Mouse (Mus musculus): ENCODE measurements around the gene Epn3. TPM values are rescaled to one million over a fixed set of nuclear protein-coding genes. Genes with fewer than 3 reads are reported as not detected.

Epn3 gene
- polyA plus RNA-seq, 1 experiment from 2014 or later = 0.84 TPM

- ATAC-seq (replicated peaks; ENCODE audit: low FRiP score) = no peak
Measured at GRCm38 (mm10) chr11:94470391-94470790, 29.4 kb downstream of the Epn3 start.

GRCm38 (mm10) chr11:94469136-94470064 is 30.4 kb downstream of the Epn3 start:
- Histone ChIP-seq H3K9me3 (ENCODE audit: control insufficient read depth, low read length) (no peaks in the 10 kb centered on the region), H3K4me2 (no peak overlapping the region), H3K4me1 (replicated peaks; ENCODE audit: control insufficient read depth, insufficient read depth, low read length) (peaks cover 11% of the 10 kb centered on the region), H3K36me3 (ENCODE audit: control insufficient read depth, insufficient read depth, low read length) (no peaks in the 10 kb centered on the region), H3K27me3 (replicated peaks; ENCODE audit: control insufficient read depth, insufficient read depth, low read length) (peaks cover 50% of the 10 kb centered on the region), H3K9ac (ENCODE audit: low read depth, low read length) (no peak overlapping the region), H3K4me3 (ENCODE audit: low read depth, low read length) (no peak overlapping the region), H3K27ac (ENCODE audit: low read depth, low read length) (peak overlapping the region; percentile 3)
- ATAC-seq (replicated peaks; ENCODE audit: low FRiP score) (no peak), DNase-seq (ENCODE audit: low spot score) (no peak)
- WGBS = 51% methylated on average over 9 of the region's 9 CpGs

More at GRCm38 (mm10) chr11:94470391-94470790, 29.4 kb downstream of the Epn3 start:
- Histone ChIP-seq H3K9ac (ENCODE audit: low read depth, low read length) (no peak overlapping the region), H3K4me3 (ENCODE audit: low read depth, low read length) (no peak overlapping the region), H3K4me1 (replicated peaks; ENCODE audit: control insufficient read depth, insufficient read depth, low read length) (peaks cover 11% of the 10 kb centered on the region), H3K4me2 (no peak overlapping the region), H3K27me3 (replicated peaks; ENCODE audit: control insufficient read depth, insufficient read depth, low read length) (peaks cover 59% of the 10 kb centered on the region), H3K27ac (ENCODE audit: low read depth, low read length) (no peak overlapping the region), H3K36me3 (ENCODE audit: control insufficient read depth, insufficient read depth, low read length) (no peaks in the 10 kb centered on the region), H3K9me3 (ENCODE audit: control insufficient read depth, low read length) (no peaks in the 10 kb centered on the region)
- no peak for DNase-seq (ENCODE audit: low spot score)
- WGBS = 50% methylated on average over 7 of the region's 7 CpGs

DNA sequence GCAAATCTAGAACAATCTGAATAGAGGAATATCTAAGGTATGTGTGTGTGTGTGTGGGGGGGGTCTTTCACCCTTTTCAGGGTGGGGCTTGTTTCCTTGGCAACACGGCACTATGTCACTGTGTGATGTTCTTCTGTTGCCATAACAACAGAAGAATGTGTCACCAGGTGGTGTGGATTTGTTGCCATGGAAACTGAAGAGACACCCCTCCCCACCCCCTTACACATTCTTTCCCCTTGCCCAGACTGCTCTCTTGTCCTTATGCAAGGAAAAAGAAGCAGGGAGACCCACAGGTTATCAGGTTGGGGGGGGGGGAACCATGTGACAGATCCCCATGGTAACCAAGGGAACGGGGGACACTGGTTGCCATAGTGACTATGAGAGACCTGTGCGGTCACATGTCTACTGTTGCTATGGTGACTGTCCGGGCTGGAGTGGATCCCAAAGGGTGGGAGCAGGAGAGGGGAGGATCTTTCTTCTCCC is 31.2 kb downstream of the Epn3 start:
- Histone ChIP-seq H3K27me3 (replicated peaks; ENCODE audit: control insufficient read depth, insufficient read depth, low read length) (peaks cover 43% of the 10 kb centered on the region), H3K27ac (ENCODE audit: low read depth, low read length) (no peak overlapping the region), H3K4me2 (no peak overlapping the region), H3K4me3 (ENCODE audit: low read depth, low read length) (no peak overlapping the region), H3K4me1 (replicated peaks; ENCODE audit: control insufficient read depth, insufficient read depth, low read length) (peaks cover 9% of the 10 kb centered on the region), H3K9ac (ENCODE audit: low read depth, low read length) (no peak overlapping the region), H3K9me3 (ENCODE audit: control insufficient read depth, low read length) (no peaks in the 10 kb centered on the region), H3K36me3 (ENCODE audit: control insufficient read depth, insufficient read depth, low read length) (no peaks in the 10 kb centered on the region)
- DNase-seq (ENCODE audit: low spot score) = no peak
- WGBS = 33% methylated on average over 4 of the region's 4 CpGs
- ATAC-seq (replicated peaks; ENCODE audit: low FRiP score) = no peak

- no peaks in the 10 kb centered on the region for H3K9me3 ChIP-seq (ENCODE audit: control insufficient read depth, low read length)
- DNase-seq (ENCODE audit: low spot score) = no peak
- H3K9ac ChIP-seq (ENCODE audit: low read depth, low read length) = no peak overlapping the region
- peaks cover 20% of the 10 kb centered on the region for H3K27me3 ChIP-seq (replicated peaks; ENCODE audit: control insufficient read depth, insufficient read depth, low read length)
- H3K27ac ChIP-seq (ENCODE audit: low read depth, low read length) = no peak overlapping the region
- H3K4me3 ChIP-seq (ENCODE audit: low read depth, low read length) = no peak overlapping the region
- WGBS = 84% methylated on average over 17 of the region's 17 CpGs
- H3K4me2 ChIP-seq = no peak overlapping the region
- peaks cover 4% of the 10 kb centered on the region for H3K4me1 ChIP-seq (replicated peaks; ENCODE audit: control insufficient read depth, insufficient read depth, low read length)
- no peak for ATAC-seq (replicated peaks; ENCODE audit: low FRiP score)
- H3K36me3 ChIP-seq (ENCODE audit: control insufficient read depth, insufficient read depth, low read length) = no peaks in the 10 kb centered on the region
Measured at GRCm38 (mm10) chr11:94466333-94466855, 33.4 kb downstream of the Epn3 start.

DNA sequence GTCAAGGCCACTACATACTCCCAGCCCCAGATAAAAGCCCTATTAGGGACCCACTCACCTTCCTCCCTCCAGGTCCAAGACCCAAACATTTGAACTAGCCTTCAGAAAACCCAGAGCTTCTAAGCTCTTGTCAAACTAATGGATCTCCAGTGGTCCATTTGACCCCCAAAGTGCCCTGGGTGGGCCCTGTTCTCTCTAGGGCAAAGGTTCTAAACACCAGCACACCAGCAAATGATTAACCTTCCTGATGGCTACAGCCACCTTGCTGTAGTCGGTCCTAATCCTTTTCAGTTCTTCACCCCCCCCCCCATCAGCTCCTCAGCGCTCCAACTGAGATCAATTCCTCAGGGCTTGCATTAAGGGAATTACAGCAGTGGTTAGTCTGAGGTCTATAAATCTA is 35.6 kb downstream of the Epn3 start:
- no peak for ATAC-seq (replicated peaks; ENCODE audit: low FRiP score)
- no peak overlapping the region for H3K4me3 ChIP-seq (ENCODE audit: low read depth, low read length)
- no peak overlapping the region for H3K9ac ChIP-seq (ENCODE audit: low read depth, low read length)
- H3K36me3 ChIP-seq (ENCODE audit: control insufficient read depth, insufficient read depth, low read length) = no peaks in the 10 kb centered on the region
- no peak overlapping the region for H3K27ac ChIP-seq (ENCODE audit: low read depth, low read length)
- H3K27me3 ChIP-seq (replicated peaks; ENCODE audit: control insufficient read depth, insufficient read depth, low read length) = peaks cover 7% of the 10 kb centered on the region; the same call in 1 of the 2 replicates
- 36% methylated on average over 2 of the region's 2 CpGs for WGBS
- no peaks in the 10 kb centered on the region for H3K9me3 ChIP-seq (ENCODE audit: control insufficient read depth, low read length)
- H3K4me2 ChIP-seq = no peak overlapping the region
- DNase-seq (ENCODE audit: low spot score) = no peak
- H3K4me1 ChIP-seq (replicated peaks; ENCODE audit: control insufficient read depth, insufficient read depth, low read length) = peaks cover 4% of the 10 kb centered on the region

GRCm38 (mm10) chr11:94461856-94462255 is 37.9 kb downstream of the Epn3 start:
- 87% methylated on average over 11 of the region's 11 CpGs for WGBS
- no peak overlapping the region for H3K27ac ChIP-seq (ENCODE audit: low read depth, low read length)
- H3K27me3 ChIP-seq (replicated peaks; ENCODE audit: control insufficient read depth, insufficient read depth, low read length) = peaks cover 9% of the 10 kb centered on the region; the same call in 1 of the 2 replicates
- no peak overlapping the region for H3K9ac ChIP-seq (ENCODE audit: low read depth, low read length)
- peaks cover 3% of the 10 kb centered on the region for H3K4me1 ChIP-seq (replicated peaks; ENCODE audit: control insufficient read depth, insufficient read depth, low read length)
- ATAC-seq (replicated peaks; ENCODE audit: low FRiP score) (no peak), DNase-seq (ENCODE audit: low spot score) (no peak)
- H3K4me2 ChIP-seq = no peak overlapping the region
- no peaks in the 10 kb centered on the region for H3K9me3 ChIP-seq (ENCODE audit: control insufficient read depth, low read length)
- H3K36me3 ChIP-seq (ENCODE audit: control insufficient read depth, insufficient read depth, low read length) = no peaks in the 10 kb centered on the region
- H3K4me3 ChIP-seq (ENCODE audit: low read depth, low read length) = no peak overlapping the region

DNA sequence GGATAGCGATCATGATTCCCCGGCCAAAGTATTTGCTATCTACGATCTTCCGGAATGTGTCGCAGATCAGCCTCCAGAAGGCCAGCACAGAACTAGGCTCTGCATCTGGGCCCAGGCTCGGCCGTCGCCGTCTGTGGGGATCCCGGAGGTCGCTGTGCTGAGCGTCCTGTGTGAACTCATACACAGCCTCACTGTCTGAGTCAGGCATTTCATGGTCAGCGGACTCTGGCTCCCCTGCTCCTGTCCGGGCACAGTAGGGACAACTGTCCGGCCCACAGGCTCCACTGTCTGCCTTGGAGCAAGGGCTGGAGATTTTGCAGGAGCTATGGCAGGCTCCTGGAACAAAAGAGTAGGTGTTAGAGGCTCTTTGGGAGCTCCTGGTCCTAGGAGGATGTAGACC is 42.8 kb downstream of the Epn3 start:
- no peak overlapping the region for H3K27ac ChIP-seq (ENCODE audit: low read depth, low read length)

DNA sequence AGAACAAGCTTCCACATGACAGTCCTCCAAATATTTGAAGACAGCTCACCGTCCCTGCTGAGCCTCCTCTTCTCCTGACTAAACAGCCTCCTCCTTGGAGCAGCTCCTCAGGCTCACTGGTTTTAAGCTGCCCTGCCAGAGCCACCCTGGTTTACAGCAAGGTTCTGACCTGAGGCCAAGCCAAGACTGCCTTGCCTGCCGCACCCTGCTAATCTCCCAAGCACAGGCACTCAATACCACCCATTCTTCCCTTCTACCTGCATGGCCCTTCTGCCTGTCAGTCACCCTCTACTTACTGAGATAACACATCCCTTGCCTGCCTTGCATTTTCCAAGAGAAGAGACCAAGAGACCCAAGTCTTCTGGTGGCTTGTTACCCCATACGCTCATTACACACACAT is 43.4 kb downstream of the Epn3 start:
- Histone ChIP-seq H3K27me3 (replicated peaks; ENCODE audit: control insufficient read depth, insufficient read depth, low read length) (peaks cover 14% of the 10 kb centered on the region; the same call in 1 of the 2 replicates), H3K36me3 (ENCODE audit: control insufficient read depth, insufficient read depth, low read length) (no peaks in the 10 kb centered on the region), H3K27ac (ENCODE audit: low read depth, low read length) (peak overlapping the region; percentile 74), H3K4me3 (ENCODE audit: low read depth, low read length) (0 out of 2 replicates have a peak overlapping the region, but pooled peaks have one; percentile 7), H3K9ac (ENCODE audit: low read depth, low read length) (peak overlapping the region; percentile 46; the same call in 1 of the 2 replicates), H3K4me2 (peak overlapping the region; percentile 54), H3K4me1 (replicated peaks; ENCODE audit: control insufficient read depth, insufficient read depth, low read length) (peaks cover 9% of the 10 kb centered on the region), H3K9me3 (ENCODE audit: control insufficient read depth, low read length) (no peaks in the 10 kb centered on the region)
- ATAC-seq (replicated peaks; ENCODE audit: low FRiP score) (peak; percentile 94), DNase-seq (ENCODE audit: low spot score) (no peak)
- 59% methylated on average over 3 of the region's 3 CpGs for WGBS

More for the DNA sequence above, 42.8 kb downstream of the Epn3 start:
- H3K27me3 ChIP-seq (replicated peaks; ENCODE audit: control insufficient read depth, insufficient read depth, low read length) = peaks cover 14% of the 10 kb centered on the region; the same call in 1 of the 2 replicates
- H3K4me2 ChIP-seq = no peak overlapping the region
- 68% methylated on average over 15 of the region's 15 CpGs for WGBS
- H3K4me3 ChIP-seq (ENCODE audit: low read depth, low read length) = no peak overlapping the region
- H3K4me1 ChIP-seq (replicated peaks; ENCODE audit: control insufficient read depth, insufficient read depth, low read length) = peaks cover 9% of the 10 kb centered on the region
- H3K9me3 ChIP-seq (ENCODE audit: control insufficient read depth, low read length) = no peaks in the 10 kb centered on the region
- H3K36me3 ChIP-seq (ENCODE audit: control insufficient read depth, insufficient read depth, low read length) = no peaks in the 10 kb centered on the region
- no peak for ATAC-seq (replicated peaks; ENCODE audit: low FRiP score)
- no peak overlapping the region for H3K9ac ChIP-seq (ENCODE audit: low read depth, low read length)
- DNase-seq (ENCODE audit: low spot score) = no peak
